ENCODE assay signal across 8 mouse cellular contexts in genomic region chr17:35776811-35777609, GRCm38 (mm10). TPM values are rescaled to one million over a fixed set of nuclear protein-coding genes. Genes with fewer than 3 reads are reported as not detected.
A peak's percentile ranks its signal among the peaks of the same experiment; 100 is the strongest.
DNase-seq lines count a peak whose midpoint lies in the region; ATAC-seq lines count a peak whose summit lies in the region.

No protein-coding gene starts in this region.

- H3K4me1 ChIP-seq in hindbrain, embryonic 11.5 days (replicated peaks; ENCODE audit: control insufficient read depth, insufficient read depth, low read length) = no peaks in the 10 kb centered on the region

- no peak overlapping the region for H3K4me2 ChIP-seq in hindbrain, embryonic 11.5 days (replicated peaks; ENCODE audit: low read depth, low read length)

- H3K27ac ChIP-seq in hindbrain, embryonic 11.5 days (ENCODE audit: low read depth, low read length) = no peak overlapping the region

- no peak for ATAC-seq in hindbrain, embryonic 11.5 days (ENCODE audit: low FRiP score)

- no peak overlapping the region for H3K9ac ChIP-seq in hindbrain, embryonic 11.5 days (ENCODE audit: low read depth, low read length)

- 67% methylated on average over 13 of the region's 13 CpGs for WGBS in hindbrain, embryonic 11.5 days

- H3K4me3 ChIP-seq in hindbrain, embryonic 11.5 days (ENCODE audit: low read depth, low read length) = no peak overlapping the region

- no peaks in the 10 kb centered on the region for H3K36me3 ChIP-seq in hindbrain, embryonic 11.5 days (ENCODE audit: control insufficient read depth, insufficient read depth, low read length)

- H3K9me3 ChIP-seq in hindbrain, embryonic 11.5 days (ENCODE audit: control insufficient read depth, low read length) = no peaks in the 10 kb centered on the region

- H3K27me3 ChIP-seq in hindbrain, embryonic 11.5 days (ENCODE audit: control insufficient read depth, insufficient read depth, low read length) = no peaks in the 10 kb centered on the region

- peak; percentile 29 for DNase-seq in ZHBTc4 (ENCODE audit: low read depth, low spot score)
- DNase-seq in cerebellum, adult 9-10 months = peak; percentile 93
- peak; percentile 36 to 55 for DNase-seq in frontal cortex, postnatal 25 days (ENCODE audit: low spot score in 2 of 2)
- peak; percentile 21 for DNase-seq in hindbrain, embryonic 11.5 days (ENCODE audit: low spot score)
- peak; percentile 90 for DNase-seq in layer of hippocampus, adult 9-11 months
- peak; percentile 92 for DNase-seq in lung, postnatal 10 days
- peak; percentile 43 for DNase-seq in right cerebral cortex, postnatal 4 days
- no peak for DNase-seq in spleen, postnatal 4 days (ENCODE audit: low spot score in 2 of 2)

RNA-seq across cellular contexts. Expression of gene Ier3, which starts 44.5 kb away (rescaled TPM):
- 3.6 and 4.0 TPM in 2 replicates for polyA plus RNA-seq in hindbrain, embryonic 11.5 days (2014; fragmentation: Nextera tagmentation; extraction: Ambion mirVana)

RNA-seq across cellular contexts. Expression of gene Flot1, which starts 46.0 kb away (rescaled TPM):
- 48.1 and 50.0 TPM in 2 replicates for polyA plus RNA-seq in hindbrain, embryonic 11.5 days (2014; fragmentation: Nextera tagmentation; extraction: Ambion mirVana)

Comparison
In these comparisons a context has a peak if more than half of its experiments do, and no peak if none do; other contexts are left out.
1. DNase-seq: peak in ZHBTc4 (single experiment), cerebellum, adult 9-10 months (single experiment), frontal cortex, postnatal 25 days (2 of 2), hindbrain, embryonic 11.5 days (single experiment), layer of hippocampus, adult 9-11 months (single experiment), lung, postnatal 10 days (single experiment) and right cerebral cortex, postnatal 4 days (single experiment); none in spleen, postnatal 4 days (0 of 2).